Mouse (Mus musculus) limb, embryonic 11.5 days (tissue): Measurements from ENCODE around the gene Hao1. TPM values are rescaled to one million over a fixed set of nuclear protein-coding genes. Genes with fewer than 3 reads are reported as not detected.

ENCODE experiments used
- ATAC-seq: fragments of 200-750 bp; cut with Nextera tagmentation; 2 replicates; pipeline ENCODE4 v1.8.0; 2017; ENCODE audit warnings: low read depth; ENCODE audit not compliant: insufficient number of reproducible peaks, low FRiP score, low TSS enrichment
- DNase-seq: peaks from one replicate; pipeline ENCODE4 v3.0.0-alpha.2; 2015; ENCODE audit warnings: low spot score
- H3K27ac ChIP-seq: fragments of 300-500 bp; sonication (generic); replicated peaks from 2 replicates; pipeline ENCODE4 v1.5.1; 2014; ENCODE audit warnings: low read depth, mild to moderate bottlenecking, low read length
- H3K27me3 ChIP-seq: fragments of 300-500 bp; sonication (generic); 2 replicates; pipeline ENCODE4 v1.6.1; 2014; ENCODE audit warnings: mild to moderate bottlenecking, low read length, mixed read lengths; ENCODE audit not compliant: control insufficient read depth, insufficient read depth
- H3K36me3 ChIP-seq: fragments of 300-500 bp; sonication (generic); 2 replicates; pipeline ENCODE4 v1.6.1; 2014; ENCODE audit warnings: mild to moderate bottlenecking, low read length, moderate library complexity, mixed read lengths; ENCODE audit not compliant: control insufficient read depth, insufficient read depth
- H3K4me1 ChIP-seq: fragments of 300-500 bp; sonication (generic); 2 replicates; pipeline ENCODE4 v1.6.1; 2014; ENCODE audit warnings: low read length, mixed read lengths; ENCODE audit not compliant: control insufficient read depth, insufficient read depth
- H3K4me2 ChIP-seq: fragments of 300-500 bp; sonication (generic); 2 replicates; pipeline ENCODE4 v1.6.1; 2014; ENCODE audit warnings: low read depth, mild to moderate bottlenecking, moderate library complexity; ENCODE audit not compliant: severe bottlenecking
- H3K4me3 ChIP-seq: fragments of 300-500 bp; sonication (generic); 2 replicates; pipeline ENCODE4 v1.5.1; 2014; ENCODE audit warnings: low read depth, low read length
- H3K9ac ChIP-seq: fragments of 300-500 bp; sonication (generic); 2 replicates; pipeline ENCODE4 v1.6.1; 2014; ENCODE audit warnings: mild to moderate bottlenecking, low read length
- H3K9me3 ChIP-seq: fragments of 300-500 bp; sonication (generic); 2 replicates; pipeline ENCODE4 v1.6.1; 2016; ENCODE audit warnings: low read length; ENCODE audit not compliant: control insufficient read depth
- WGBS: fragments of 180-500 bp; shearing (Covaris S2); extraction: QIAGEN DNeasy Blood & Tissue Kit; methylation state at CpG from one replicate; pipeline ENCODE4 v1.1.7; 2014; 5-methylcytosine and 5-hydroxymethylcytosine counted together
- polyA plus RNA-seq: library from polyadenylated mRNA; unstranded; fragments of >200 nt; fragmentation: Nextera tagmentation; extraction: Ambion mirVana; gene quantifications from 2 replicates; pipeline ENCODE4 v1.2.1, GENCODE M21; 2014

The Hao1 gene
- polyA plus RNA-seq, 1 experiment from 2014 or later: not detected

DNA sequence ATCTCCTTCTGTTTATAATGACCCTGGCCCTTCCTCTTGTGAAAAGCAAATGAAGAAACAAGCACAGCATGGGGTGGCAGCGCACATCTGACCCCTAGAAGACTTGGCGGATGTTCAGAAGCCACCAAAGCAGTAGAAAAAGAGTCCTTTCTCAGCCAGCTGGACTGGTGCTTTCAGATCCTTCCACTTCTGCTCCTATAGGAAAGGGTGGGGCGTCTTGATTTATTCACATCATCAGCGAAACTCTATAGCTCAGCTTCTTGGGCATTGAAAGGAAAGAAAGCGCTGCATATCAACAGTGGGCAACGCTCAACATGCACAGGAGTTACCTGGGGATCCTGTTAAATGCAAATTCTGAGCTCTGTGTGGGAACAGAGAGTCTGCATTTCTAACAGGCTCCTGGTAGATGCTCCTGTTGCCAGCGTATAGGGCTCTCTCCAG, 98.1 kb downstream of the Hao1 start:
- WGBS: 22% methylated on average over 7 of the region's 7 CpGs
- Histone ChIP-seq H3K27ac (no peak overlapping the region), H3K9ac (no peak overlapping the region), H3K27me3 (no peaks in the 10 kb centered on the region), H3K4me3 (no peak overlapping the region), H3K4me2 (no peak overlapping the region), H3K4me1 (no peaks in the 10 kb centered on the region), H3K36me3 (no peaks in the 10 kb centered on the region), H3K9me3 (no peaks in the 10 kb centered on the region)
- ATAC-seq: no peak
- DNase-seq: no peak

DNA sequence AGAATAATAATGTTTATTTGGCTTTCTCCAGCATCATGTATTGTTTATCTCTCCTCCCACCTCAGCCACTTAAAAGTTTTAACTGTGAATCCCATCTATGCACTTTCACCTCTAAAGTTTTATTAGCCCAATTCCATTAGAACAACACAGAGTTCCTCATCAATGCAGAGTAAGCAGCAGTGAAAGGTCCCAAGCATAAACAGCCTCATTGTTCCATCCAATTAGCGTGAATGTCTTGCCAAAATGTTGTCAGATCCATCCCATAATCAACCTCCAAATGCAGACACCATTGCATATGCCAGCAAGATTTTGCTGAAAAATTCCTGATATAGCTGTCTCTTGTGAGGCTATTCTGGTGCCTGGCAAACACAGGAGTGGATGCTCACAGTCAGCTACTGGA, 101.4 kb downstream of the Hao1 start:
- no peaks in the 10 kb centered on the region for H3K27me3 ChIP-seq
- no peak overlapping the region for H3K9ac ChIP-seq
- H3K36me3 ChIP-seq: no peaks in the 10 kb centered on the region
- H3K4me1 ChIP-seq: no peaks in the 10 kb centered on the region
- no peaks in the 10 kb centered on the region for H3K9me3 ChIP-seq
- ATAC-seq (no peak), DNase-seq (no peak)
- WGBS: 80% methylated on average over 1 of the region's 1 CpGs
- H3K27ac ChIP-seq: no peak overlapping the region
- no peak overlapping the region for H3K4me3 ChIP-seq
- no peak overlapping the region for H3K4me2 ChIP-seq

DNA sequence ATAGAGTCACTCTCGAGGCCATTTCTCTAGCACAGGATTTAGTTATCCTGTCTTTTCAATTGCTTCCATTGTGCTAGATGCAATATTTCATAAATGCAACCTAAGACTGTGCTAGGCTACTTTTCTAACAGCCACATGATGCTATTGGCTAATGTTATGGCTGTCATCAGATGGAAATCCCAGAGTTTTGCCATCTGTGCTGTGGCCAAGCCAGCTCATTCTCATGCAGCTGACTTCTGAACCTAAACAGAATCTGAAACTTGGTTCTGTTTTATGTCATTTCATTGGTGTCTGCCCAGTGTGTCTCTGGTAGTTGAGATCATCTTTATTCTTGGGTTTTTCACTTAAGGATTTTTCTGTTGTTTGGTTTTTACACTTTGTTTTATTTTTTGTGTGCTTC, 103.2 kb downstream of the Hao1 start:
- H3K36me3 ChIP-seq: no peaks in the 10 kb centered on the region
- WGBS: 87% methylated on average over 1 of the region's 1 CpGs
- H3K27ac ChIP-seq: no peak overlapping the region
- H3K27me3 ChIP-seq: no peaks in the 10 kb centered on the region
- no peak for DNase-seq
- no peaks in the 10 kb centered on the region for H3K4me1 ChIP-seq
- no peak for ATAC-seq
- no peak overlapping the region for H3K4me3 ChIP-seq
- no peak overlapping the region for H3K9ac ChIP-seq
- no peaks in the 10 kb centered on the region for H3K9me3 ChIP-seq
- H3K4me2 ChIP-seq: no peak overlapping the region

Other genes with a start within 250 kb of the Hao1 start
- 25.3 and 28.7 TPM in 2 replicates for gene Tmx4, start 89.8 kb upstream of the Hao1 start, polyA plus RNA-seq
- 10.4 and 10.8 TPM in 2 replicates for gene Plcb1, start 231.7 kb upstream of the Hao1 start, polyA plus RNA-seq